Mouse (Mus musculus) cerebellum, postnatal 10 days (tissue): ENCODE measurements around the gene Capn7.

Experiments
- DNase-seq, 2 experiments: peaks; one replicate each; pipeline ENCODE4 v3.0.0; 2021; ENCODE audit warnings: mixed read lengths in 2 of 2

The Capn7 gene

GRCm38 (mm10) chr14:31416411-31416810 lies 80.0 kb downstream of the Capn7 start:
- no peak for DNase-seq

- no peak for DNase-seq
Observed at GRCm38 (mm10) chr14:31416835-31417549, 80.6 kb downstream of the Capn7 start.

- no peak for DNase-seq
Observed at GRCm38 (mm10) chr14:31419279-31419678, 82.8 kb downstream of the Capn7 start.

- DNase-seq = no peak
Observed at GRCm38 (mm10) chr14:31420135-31420534, 83.7 kb downstream of the Capn7 start.

- no peak for DNase-seq
Observed at GRCm38 (mm10) chr14:31420562-31420961, 84.1 kb downstream of the Capn7 start.

GRCm38 (mm10) chr14:31420985-31421384 lies 84.5 kb downstream of the Capn7 start:
- no peak for DNase-seq
